Mouse (Mus musculus): ENCODE data around the gene Cd9.

Gene Cd9

DNA sequence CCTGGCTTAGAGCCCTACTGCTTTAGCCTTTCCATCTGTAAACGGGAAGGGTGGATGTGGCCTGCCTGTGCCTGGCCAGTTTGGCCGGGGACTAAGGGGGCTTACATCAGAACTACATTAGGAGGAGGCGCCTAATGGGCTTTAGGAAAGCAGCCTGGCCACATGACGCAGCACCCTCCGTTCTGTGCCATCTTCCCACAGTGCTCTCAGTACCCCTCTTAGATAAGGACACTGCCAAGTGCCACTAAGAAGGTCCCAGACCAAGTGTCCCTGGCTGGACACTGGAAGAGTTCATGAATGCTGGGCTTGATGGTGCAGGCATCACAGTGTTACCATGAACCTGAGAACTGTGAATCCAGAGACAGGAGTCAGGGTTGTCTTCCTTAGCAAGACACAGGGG is 20.7 kb downstream of the Cd9 start:
- DNase-seq (ENCODE audit: low read depth), result no peak

DNA sequence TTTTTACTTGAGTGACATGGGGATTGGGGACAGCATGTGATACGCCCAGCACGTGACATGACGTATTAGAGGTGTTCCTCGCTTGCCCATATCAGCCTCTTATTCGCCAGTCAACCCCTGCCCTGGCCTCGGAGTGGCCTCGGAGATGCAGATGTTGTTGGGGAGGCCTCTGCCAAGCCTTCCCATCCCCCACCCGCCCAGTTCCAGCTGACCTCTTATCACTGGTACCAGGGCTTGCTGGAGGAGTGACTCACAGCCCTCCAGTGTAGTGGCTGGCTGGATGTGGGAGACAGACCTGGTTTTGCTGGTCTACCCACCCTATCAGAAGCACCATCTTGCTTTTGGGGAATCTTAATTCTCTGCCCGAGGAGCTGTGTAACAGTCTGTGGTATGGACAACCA is 21.3 kb downstream of the Cd9 start:
- peak; percentile 99 for DNase-seq (ENCODE audit: low read depth)

DNA sequence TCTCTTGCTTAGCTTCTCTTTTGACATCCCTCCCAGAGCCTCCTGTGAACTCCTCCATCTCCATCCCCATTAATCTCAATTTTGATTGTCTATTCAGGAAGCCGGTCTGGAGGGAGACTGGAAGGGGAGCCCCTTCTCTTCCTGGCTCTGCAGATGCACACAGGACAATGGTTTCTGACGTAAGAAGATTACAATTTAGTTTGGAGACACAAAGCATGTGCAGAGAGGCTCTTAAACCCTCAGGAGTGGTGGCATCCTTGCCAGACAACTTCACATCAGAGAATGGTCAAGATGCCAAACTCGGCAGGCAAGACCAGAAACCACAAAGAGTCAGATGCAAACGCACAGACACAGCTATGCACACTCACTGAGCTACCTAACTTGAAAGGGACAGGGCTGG is 22.7 kb downstream of the Cd9 start:
- DNase-seq (ENCODE audit: low read depth), result peak; percentile 49

DNA sequence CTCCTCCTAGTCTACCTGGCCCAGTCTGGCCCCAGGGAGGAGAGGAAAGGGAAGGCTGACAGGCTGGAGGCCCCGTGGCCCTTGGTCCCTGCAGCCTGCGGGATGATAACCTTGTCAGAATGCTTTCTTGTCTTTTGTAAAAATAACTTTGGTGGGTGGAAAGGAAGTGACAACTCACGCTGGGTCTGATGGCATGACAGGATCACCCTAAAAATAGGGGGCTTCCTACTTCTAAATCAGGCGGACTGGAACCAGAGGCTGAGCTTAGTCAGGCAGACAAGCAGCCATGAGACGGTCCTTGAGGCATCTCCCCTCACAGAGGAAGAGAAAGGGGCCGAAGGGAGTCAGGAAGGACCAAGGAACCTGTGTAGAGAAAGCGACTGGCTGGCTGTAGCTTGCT is 23.3 kb downstream of the Cd9 start:
- peak; percentile 61 for DNase-seq (ENCODE audit: low read depth)

DNA sequence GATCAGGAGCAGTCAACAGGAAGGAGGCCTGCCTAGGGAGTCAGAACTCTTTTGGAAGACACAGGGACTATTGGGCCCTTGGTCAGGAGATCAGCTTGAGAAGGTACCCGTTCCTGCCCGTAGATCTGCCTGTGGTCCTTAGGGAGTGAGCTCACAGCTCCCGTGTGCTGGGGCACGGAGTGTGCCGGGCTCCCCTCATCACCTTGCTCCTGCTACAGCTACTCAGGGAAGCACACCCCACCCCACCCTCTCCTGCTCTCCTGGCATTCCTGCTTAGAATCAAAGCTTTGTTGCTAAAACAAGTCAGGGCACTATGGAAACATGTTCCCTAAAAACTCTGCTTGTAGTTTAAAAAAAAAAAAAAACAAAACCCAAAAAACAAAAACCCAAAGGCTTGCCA is 24.0 kb downstream of the Cd9 start:
- no peak for DNase-seq (ENCODE audit: low read depth)

DNA sequence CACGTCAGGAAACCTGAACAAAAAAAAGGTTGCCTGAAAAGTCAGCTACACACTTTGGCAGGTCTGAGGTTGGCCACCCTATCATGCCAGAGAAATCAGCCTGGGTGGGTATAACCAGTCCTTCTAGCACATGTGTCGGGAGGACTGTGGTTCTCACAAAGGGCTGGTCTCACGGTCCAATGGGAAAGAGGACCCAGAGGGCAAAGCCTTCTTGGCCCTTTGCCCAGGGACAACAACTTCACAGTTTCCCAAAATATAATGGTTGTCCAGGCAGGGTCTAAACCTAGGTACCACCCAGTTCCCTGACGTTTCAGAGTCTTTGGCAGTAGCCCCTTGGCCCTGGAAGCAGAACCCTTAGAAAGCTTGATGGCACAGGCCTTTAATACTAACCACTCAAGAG is 25.4 kb downstream of the Cd9 start:
- DNase-seq (ENCODE audit: low read depth), result no peak

- DNase-seq (ENCODE audit: low read depth), result no peak
Measured at GRCm38 (mm10) chr6:125468179-125468960, 26.2 kb downstream of the Cd9 start.

DNA sequence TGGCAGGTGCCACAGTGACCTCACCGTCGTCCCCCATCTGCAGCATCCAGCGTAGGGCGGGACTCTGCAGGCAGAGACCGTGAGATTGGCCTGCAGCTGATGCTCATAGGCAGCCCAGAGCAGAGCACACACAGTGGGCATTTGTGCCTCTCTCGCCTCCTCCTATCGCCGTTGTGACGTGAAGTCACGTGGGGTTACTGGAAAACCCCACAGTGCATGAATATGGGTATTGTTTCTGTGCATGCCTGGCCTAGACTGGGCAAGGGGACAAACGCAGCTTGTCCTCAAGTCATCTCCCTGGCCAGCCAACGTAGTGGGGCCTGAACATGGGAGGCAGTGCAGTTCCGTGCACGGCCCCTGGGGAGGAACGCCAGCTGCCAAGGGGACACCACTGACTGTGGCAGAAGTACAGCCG is 27.3 kb downstream of the Cd9 start:
- DNase-seq (ENCODE audit: low read depth), result no peak

DNA sequence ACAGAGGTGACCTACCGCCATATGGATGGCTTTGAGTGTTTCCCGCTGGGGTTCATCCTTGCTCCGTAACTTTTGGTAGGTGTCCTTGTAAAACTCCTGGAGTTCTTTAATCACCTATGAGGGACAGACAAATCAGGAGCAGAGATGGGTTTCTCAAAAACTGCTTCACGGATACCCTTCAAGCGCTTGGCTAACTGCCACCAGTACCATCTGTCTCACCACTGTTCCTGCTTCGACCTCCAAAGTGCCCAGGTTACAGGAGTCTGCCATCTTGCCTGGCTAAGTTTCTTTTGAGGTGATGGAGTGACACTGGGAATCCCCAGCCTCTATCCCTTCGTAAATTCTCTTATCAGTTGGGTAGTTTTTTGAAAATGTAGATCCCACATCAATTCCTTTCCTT is 32.3 kb downstream of the Cd9 start:
- no peak for DNase-seq (ENCODE audit: low read depth)

- no peak for DNase-seq (ENCODE audit: low read depth)
Measured at GRCm38 (mm10) chr6:125461788-125462187, 32.8 kb downstream of the Cd9 start.

GRCm38 (mm10) chr6:125461325-125461724 is 33.3 kb downstream of the Cd9 start:
- no peak for DNase-seq (ENCODE audit: low read depth)

DNA sequence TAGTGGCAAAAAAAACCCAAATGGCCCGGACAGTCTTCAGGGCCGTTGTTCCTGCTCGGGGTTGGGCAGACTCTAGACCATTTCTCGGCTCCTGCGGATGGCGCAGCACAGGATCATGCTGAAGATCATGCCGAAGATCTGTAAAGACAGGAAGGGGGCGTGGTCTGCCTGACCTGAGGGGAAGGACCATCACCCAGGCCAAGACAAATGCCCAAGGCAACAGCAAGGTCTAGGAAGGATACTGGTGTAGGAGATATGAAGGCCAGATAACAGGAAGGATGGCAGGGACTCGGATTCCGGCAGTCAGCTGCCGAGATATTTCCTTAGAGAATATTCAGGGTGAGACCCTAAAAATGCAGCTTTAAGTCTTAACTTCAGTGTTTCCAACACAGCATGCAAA is 34.0 kb downstream of the Cd9 start:
- no peak for DNase-seq (ENCODE audit: low read depth)

DNA sequence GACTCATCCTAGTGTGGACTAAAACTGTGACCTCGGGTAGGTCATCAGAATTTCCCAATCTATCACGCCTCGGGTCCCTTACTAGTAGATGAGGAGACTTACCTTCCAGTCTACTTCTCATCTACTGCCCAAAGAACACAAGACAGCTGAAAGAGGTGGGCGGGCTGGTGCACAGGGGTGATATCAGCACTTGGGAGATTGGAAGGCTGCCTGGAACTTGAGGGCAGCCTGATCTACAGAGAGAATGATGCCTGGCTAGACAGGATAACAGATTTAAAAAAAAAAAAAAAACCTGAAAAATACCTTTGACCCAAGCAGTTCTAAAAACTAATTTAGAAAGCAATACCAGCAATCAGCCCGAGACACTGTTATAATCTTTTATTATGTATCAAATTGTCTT is 34.7 kb downstream of the Cd9 start:
- DNase-seq (ENCODE audit: low read depth), result no peak

- DNase-seq (ENCODE audit: low read depth), result no peak
Measured at GRCm38 (mm10) chr6:125455806-125456520, 38.6 kb downstream of the Cd9 start.

DNA sequence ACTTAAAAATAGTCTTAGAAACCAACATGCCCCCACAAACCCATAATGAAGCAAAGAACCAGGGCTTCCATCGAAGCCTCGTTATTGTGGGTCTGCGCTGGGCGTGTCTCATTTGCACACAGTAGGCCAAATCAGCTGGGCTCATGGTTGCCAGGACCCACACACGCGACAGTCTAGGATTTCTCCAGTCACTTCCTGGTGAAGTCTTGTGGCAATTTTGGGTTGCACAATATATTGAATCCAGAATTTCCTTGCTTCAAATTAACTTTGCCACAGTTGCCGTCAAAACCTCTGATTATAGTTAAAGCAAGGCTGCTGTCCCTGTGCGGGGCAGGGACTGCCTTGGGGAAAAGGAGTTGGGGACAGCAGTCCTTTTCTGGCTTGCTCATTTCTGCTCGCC is 39.9 kb downstream of the Cd9 start:
- DNase-seq (ENCODE audit: low read depth), result no peak

GRCm38 (mm10) chr6:125454299-125454698 is 40.3 kb downstream of the Cd9 start:
- no peak for DNase-seq (ENCODE audit: low read depth)

- no peak for DNase-seq (ENCODE audit: low read depth)
Measured at GRCm38 (mm10) chr6:125447660-125448059, 46.9 kb downstream of the Cd9 start.

GRCm38 (mm10) chr6:125447205-125447604 is 47.4 kb downstream of the Cd9 start:
- peak; percentile 76 for DNase-seq (ENCODE audit: low read depth)

DNA sequence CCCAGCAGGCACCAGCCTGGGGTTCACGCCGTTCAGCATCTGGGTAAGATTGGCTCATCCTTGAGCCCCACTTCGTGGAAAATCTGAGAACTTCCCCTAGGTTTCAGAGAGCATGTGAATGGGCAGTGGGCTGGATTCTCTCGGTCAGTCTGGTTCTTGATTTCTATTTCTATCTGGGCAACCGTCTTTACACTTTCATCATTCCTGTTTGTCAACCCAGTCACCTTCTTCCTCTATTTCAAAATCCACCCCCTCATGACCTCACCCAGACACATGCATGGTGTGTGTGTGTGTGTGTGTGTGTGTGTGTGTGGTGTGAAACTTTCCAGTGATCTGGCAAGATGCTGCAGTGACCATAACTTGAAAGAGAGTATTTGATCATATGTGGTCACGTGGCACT is 49.2 kb downstream of the Cd9 start:
- peak; percentile 92 for DNase-seq (ENCODE audit: low read depth)

DNA sequence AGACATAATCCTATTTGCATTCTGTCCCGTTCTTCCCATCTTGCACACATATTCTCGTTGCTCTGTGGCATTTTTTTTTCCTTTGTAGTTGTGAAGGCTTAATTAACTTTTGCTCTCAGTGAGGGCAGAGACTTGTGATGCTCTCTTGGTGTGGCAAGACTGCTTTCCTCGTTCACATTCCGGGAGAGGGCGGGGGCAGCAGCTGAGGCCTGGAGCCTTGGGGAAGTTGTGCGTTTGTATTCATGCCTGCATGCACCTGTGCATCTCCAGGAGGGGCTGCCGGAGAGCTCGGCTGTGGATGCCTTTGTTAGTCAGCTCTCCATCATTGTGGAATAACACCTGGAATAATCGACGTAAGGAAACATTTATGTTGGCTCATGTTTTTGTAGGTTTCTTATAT is 52.0 kb downstream of the Cd9 start:
- DNase-seq (ENCODE audit: low read depth), result no peak

GRCm38 (mm10) chr6:125436753-125437152 is 57.8 kb downstream of the Cd9 start:
- no peak for DNase-seq (ENCODE audit: low read depth)

GRCm38 (mm10) chr6:125434735-125435518 is 59.7 kb downstream of the Cd9 start:
- no peak for DNase-seq (ENCODE audit: low read depth)

Data from 416B (cell line).